Mouse (Mus musculus) CH12F3 (cell line): Measurements from ENCODE around the gene Bnc2.

Experiments
- in situ Hi-C: fragments of 300-500 bp; cut with MboI; formaldehyde crosslinking; loops from 2 replicates; pipeline ENCODE4 v1.14.3; 2020; ENCODE audit warnings: low sequenced_read_pairs

The Bnc2 gene

DNA sequence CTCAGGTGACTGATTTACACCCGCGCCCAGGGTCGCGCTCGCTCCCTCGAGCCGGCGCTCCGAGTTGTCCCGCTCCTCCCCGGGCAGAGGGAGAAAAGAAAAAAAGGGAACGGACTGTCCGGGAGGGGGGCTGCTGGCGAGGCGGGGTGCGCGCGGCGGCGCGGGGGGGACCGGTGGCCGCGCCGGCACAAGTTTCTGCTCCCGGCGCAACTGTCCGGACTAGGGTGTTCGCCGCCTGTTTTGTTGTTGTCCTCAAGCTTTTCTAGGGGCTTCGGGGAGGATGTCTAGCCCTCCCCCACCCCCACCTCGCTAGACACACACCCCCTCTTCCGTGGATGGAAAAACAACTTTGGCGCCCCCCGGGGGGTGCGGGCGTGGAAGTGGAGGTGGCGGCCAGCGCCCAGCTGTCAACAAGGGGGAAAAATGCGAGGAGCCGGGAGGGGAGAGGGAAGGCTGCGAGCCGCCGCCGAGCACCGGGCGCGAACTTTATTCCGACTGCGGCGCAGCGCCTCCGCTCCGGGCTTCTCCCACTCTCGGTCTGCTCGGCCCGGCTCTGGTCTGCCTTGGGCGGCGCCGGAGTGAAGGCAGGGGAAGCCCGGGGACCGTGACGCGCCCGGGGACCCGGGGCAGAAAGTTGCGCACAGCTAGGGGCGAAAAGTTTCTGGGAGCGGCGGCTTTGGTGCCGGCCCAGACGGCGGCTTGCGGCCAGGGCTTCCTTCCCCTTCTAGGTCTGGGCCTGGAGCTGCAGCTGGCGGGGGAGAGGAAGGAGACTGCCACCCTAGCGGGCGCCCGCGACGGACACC lies at the start of gene Bnc2:
Bnc2 (minus strand) TSS at position 105 of the 803 bp plus-strand sequence.
- in situ Hi-C loops = no loop called here

DNA sequence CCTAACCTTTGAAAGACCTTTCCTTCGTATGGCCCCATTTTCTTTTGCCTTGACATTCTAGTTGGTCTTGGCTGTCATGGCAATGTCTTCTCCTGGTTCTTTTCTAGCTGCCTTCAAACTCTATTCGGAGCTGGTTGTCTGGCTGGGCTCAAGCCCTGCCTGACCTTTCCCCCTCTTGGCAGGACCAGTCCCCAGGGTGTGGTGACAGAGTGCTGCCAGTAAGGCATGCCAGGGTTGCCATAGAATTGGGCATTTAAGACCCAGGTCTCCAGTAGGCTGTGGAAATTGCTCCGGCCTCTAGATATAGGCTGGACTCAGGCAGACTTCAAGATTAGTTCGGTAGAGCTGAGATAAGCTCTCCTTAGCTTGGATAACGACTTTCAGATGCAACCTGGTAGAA lies 32.9 kb upstream of the Bnc2 start:
- in situ Hi-C loops = no loop called here

DNA sequence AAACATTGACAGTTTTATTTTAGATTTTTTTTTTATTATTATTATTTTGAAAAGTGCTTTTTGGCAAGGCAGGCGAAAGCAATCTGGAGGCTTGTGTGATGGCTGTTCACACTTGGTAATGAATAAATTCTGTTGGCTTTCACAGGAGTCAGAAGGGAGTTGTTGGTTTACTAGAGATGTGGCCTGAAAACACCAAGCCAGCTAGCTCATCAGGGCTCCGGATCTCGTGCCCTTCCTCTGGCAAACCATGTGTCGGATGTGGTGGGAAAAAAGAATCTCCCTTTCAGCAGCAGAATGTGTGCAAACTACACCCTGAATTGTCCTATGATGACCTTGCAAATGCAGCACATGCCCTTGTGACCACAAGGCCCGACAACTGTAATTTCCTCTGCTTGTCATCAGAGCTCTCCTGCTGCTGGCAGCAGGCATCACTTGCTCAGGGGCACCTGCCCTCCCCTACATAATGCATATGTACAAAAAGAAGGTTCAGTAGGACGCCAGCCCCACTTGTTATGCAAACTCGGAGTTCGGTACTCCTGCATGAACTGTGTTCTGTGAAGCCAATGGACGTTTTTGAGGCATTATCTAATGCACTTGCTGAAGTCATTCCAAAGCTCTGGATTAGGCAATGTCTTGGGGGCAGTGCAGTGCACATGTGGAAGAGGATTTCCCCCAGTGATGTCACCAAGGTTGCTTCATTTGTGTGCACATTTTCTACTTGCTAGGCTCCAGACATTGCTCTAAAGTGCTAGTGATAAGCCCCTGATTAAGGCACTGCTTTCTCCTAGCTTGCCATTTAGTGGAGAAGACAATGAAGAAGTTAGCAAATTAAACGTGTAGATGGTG lies 10.7 kb upstream of the Bnc2 start:
- in situ Hi-C loops = no loop called here

DNA sequence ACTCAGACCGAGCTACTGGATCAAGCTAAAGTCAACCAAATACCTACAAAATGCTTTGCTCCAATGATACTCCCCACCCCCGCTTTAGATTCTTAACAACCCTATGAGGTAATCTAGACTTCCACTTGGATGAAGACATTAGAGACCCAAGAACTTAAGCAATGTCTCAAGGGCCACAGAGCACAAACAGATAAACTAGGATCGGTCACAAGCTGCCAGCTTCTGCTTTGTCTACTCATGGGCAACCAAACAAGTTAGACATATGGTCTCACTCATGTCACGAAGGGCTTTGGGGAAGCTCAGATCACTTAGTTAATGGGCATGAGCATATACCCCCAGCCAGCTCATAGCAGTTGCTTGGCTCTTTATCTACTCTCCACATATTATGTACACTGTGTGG lies 9.9 kb upstream of the Bnc2 start:
- in situ Hi-C loops = no loop called here

DNA sequence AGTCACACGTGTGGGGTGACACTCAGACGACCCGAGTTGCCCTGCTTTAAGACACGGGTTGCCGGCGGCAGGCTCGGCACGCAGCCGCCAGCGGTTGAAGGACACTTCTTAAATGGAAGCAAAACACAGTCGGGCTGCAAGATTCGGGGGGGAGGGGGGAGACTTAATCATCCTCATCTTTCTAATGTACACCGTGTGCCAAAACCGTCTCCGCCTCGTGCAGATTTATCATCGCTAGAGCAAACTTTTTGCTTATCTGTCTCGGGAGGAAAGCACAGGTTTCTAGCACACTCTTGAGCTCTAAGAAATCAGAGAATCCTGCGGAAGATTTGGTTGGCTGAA lies 870 bp upstream of the Bnc2 start:
- in situ Hi-C loops = no loop called here

DNA sequence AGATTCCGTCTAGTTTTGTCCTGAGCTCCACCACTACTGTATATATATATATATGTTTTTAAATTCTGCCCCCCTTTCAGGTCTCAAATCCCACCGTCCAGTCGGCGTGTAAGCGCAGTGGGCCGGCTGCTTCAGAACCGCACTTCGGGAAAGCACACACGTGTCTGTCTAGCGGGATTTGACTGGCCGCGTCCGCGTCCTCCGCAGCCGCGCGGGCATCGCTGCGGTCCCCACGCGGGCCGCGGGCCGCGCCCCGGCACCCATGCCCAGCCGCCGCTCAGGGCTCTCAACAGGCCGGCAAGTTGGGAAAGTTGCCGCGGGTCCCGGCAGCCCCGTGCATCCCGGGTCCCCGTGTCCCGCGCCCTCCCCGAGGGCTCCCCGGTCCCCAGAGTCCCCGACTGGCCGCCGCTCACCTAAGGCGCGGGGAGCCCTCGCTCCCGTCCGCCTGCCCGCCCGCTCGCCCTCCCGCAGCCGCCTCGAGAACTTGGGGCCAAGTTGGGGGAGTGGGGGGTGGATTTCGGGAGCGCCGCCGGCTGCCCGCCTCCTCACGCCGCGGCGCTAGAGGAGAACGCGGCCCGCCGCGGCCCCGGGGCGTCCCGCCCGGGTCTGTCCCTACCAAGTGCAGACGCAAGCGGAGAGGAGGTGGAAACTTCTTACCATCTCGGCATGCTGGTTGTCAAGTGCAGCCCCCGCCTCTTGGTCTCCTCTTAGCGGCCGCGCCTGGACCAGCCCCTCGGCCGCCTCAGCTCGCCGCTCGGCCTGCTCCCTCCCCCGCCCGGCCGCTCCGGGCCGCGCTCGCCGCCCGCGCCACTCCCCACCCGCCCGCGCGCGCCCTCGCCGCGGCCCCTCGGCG lies 531 bp downstream of the Bnc2 start:
- in situ Hi-C loops = no loop called here

DNA sequence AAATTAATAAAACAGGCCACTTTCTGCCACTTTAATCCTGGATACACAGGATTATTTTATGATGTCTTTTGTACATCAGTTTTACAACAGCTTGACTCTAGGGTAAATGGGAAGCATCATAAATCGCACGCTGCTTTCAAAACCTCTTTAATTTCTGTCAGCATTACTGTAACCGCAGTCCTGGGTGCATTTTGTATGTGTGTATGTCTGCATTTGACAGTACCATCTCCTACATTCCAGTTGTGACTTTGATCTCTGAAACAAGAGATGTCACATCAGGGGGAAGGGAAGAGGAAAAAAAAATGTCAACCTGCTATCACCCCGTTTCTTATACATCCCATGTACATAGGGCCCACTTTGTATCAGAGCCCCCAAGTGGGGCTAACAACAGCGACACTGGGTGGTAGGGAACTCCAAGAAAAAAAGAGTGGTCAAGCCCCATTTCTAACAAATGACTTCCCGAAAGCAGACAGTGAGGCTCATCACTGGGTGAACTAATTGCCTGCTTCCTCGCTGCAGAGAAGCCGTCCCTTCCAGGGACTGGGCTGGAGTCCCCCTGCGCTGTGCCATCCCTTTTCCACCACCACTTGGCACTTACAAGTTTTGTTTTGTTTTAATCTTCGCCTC lies 1.3 kb downstream of the Bnc2 start:
- in situ Hi-C loops = no loop called here

DNA sequence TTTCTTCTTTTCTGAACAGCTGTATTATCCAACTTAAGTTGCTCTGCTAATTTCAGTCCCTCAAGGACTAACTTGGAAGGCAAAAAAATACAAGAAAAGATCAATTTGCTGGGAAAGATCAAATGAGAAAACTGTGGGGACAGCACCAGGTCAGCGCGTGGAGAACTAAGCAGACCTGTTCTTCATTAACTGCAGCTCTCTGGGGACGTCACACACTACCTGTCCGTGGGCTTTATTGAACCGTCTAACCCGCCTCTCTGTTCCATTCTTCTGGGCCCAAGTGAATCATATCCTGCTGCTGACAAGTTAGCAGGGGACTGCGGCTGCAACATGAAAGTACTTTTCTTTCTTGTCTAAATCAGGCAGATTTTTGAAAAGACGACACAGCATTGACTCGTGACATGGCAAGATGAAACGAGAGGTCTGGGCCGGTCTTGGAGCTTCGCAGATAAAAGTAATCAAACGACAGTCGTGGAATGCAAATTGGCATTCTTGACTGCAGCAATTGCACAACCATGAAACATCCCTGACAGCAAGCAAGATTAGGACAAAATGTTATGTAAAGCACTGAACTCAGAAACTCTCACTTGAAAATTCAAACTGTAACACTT lies 2.8 kb downstream of the Bnc2 start:
- in situ Hi-C loops = no loop called here

DNA sequence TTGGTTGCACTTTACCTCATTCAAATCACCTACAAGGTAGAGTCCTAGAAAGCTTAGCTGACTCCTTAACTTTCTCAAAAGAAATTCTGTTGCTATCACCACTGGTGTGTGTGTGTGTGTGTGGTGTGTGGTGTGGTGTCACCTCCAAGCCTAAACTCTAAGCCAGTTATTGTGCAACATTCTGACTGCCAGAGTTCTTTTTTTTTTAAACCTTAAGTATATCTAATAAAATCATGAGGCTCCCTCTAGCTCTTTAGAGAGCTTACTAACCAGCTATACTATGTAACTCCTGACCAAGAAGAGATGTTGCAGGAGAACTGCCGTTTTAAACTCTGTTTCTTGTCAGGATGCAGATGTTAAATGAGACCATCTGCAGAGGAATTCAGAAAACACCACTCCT lies 4.1 kb downstream of the Bnc2 start:
- in situ Hi-C loops = no loop called here

DNA sequence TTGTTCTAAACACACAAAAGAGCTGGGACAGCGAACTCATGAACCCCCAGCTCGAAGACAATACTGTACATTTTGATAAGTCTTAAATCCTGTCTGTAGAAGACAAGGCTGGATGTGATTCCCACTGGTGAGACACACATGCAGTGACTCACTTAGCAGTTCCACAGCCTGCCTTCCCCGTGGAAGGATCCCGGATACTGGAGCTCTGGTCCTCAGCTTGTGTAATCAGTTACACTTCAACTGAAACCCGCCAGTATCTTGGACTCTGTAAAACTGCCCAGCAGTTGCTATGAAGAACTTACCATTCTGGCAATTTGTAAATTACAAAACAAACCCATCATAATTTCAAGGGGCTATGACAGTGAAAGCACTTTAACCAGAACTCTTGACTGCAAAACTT lies 5.4 kb downstream of the Bnc2 start:
- in situ Hi-C loops = no loop called here

DNA sequence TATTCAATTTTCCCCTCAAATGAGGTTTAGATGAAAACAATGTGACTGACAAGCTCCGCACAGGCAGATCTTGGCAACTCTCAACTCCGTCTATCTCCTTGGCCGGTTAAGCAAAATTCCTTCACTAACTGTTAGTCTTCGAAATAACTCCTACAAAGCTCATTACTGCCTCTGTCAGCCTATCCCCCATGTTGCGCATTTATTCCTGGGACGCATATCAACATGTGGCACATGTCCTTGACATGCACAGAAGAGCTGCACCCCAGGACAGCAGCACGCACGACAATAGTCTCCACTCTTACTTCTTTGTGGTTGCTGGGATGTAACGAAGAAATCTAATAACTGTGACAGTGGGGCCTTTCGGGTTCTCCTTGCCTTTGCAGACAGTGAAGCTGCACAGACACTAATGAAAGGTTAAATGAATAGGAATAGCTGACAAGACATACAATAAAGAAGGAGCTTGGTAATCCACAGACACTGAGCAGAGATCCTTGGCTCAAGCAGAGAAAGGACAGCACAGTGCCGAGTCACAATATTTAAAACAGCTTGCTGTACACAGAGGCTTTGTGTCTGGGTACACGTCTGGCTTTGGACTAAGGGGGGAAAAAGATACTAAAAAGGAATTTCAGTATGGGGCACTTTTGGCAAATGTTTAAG lies 6.0 kb downstream of the Bnc2 start:
- in situ Hi-C loops = no loop called here

DNA sequence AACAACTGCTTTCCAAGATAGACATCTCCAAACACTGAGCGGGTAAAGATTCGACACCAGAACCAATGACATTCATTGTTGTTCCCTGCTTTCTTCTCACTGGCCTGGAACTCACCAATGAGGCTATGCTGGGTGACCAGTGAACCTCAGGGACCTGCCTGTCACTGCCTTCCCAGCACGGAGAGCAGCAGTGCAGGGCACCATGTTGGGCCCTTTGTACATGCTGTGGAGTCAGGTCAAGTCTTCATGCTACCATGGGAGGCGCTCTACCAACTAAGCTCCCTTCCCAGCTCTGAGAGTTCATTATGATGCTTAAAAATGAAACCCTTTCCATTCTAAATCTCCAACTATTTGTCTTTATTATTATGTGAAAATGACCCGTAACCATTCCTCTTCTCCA lies 6.8 kb downstream of the Bnc2 start:
- in situ Hi-C loops = no loop called here

DNA sequence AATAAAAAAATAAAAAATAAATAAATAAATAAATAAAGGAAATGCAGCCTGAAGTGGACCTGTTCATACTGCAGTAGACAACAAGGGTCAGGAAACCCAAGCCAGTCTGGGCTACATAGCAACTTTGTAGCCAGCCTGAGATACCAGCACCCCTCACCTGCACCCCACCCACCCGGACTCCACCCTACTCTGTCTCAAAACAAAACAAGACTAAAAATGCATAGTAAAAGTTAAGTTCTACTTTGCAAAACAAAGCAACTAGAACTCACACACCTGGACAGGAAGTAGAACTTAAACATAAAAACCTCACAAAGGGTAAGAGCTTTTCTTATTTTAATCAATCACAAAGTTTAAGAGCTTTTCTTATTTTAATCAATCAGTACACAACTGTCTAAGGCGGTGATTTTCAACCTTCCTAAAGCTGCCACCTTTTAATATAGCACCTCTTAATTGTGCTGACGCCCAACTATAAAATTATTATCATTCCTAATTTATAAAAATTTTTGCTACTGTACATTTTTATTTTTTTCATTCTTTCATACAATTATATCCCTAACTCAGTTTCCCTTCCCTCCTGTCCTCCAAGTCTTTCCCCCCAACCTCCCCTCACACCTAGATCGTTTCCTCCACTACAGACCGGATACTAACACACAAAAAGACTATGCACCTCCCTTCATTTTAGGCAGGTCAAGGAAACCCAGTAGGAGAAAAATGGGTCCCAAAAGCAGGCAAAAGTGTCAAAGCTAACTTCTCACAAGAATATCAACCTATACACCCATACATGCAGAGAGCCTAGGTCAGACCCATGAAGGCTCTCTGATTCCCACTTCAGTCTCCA lies 12.6 kb downstream of the Bnc2 start:
- in situ Hi-C loops = no loop called here

DNA sequence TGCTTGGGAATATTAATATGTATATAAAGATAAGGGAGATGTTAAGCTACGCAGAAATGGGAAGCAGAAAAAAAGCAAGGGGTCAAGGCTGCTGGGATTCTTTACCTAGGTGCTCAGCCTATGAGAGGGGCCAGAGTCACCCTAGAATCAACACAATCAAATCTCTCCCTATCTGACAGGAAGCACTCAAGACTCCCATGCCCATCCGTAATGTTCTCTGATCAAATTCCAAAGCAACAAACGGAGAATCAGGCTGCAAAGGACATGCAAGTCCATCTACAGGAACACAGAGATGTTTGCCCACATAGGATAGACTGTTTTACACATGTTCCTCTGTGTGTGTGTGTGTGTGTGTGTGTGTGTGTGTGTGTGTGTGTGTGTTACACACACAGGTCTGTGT lies 13.7 kb downstream of the Bnc2 start:
- in situ Hi-C loops = no loop called here

DNA sequence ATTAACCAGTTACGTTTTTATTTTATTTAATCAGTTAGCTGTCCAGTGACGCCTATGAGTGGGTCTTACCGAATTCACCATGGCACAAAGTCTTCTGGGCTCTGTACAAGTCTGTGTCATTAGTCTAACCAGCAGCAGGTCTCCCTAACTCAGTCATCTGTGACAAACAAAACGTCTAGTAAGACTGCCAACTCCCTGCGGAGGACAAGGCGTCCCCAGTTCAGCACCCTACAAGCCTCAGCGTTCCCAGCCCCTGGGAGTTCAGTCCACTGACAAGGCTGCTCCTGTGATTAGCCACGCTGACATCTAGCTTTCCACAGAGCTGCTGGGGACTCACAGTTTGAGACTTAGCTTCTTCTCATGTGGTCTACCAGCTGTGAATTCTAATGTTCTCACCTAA lies 23.3 kb downstream of the Bnc2 start:
- in situ Hi-C loops = no loop called here

DNA sequence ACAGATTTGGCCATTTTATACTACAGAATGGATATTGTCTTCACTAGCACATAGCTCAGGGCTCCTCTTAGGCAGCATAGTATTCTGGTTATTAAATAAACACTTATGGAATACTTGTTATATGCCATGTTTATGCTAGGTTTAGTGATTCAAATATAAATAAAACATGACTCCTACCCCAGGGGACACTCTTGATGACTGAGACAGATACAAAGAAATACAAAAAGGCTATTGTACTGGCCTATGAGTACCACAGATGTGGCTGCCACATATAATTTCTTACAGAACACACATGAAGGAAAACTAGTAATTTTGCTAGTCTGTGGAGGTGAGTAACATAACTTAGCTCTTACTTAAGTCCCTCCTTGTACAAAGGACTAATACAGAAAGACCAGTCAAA lies 28.5 kb downstream of the Bnc2 start:
- in situ Hi-C loops = no loop called here

DNA sequence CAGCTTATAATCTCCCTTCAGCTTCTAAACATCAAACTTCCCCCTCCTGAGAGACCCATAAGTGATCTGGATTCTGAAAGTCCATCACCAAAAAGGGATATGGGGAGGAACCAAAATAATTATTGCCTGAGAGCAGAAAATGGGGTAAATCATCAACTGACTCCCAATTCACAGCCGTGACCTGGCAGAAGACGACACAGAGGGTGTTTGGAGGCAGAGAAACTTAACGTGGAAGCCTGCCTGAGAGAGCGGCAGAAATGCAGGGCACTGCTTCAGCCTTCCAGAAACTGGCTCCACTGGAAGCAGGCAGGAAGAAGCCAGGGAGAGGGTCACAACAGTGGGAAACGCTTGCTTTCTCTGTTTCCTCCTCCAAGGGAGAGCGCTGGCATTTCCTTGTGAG lies 35.9 kb downstream of the Bnc2 start:
- in situ Hi-C loops = no loop called here

DNA sequence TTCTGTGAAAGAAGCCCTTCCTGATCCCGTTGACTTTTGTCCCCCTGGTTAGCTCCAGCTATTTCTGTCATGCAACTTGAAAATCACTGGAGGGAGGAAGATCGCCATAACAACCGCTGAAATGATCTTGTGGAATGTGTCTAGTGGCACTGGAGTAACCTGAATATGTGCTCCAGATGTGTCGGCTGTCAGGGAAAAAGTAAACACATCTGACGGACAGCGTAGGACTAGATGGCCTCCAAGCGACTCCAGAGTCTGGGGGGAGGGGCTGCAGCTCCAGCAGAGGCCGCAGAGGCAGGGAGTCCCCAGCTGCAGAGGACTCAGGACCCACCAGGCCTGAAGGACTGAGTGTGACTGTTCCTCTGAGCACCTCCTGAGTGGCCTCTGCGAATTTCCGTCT lies 37.4 kb downstream of the Bnc2 start:
- in situ Hi-C loops = no loop called here

DNA sequence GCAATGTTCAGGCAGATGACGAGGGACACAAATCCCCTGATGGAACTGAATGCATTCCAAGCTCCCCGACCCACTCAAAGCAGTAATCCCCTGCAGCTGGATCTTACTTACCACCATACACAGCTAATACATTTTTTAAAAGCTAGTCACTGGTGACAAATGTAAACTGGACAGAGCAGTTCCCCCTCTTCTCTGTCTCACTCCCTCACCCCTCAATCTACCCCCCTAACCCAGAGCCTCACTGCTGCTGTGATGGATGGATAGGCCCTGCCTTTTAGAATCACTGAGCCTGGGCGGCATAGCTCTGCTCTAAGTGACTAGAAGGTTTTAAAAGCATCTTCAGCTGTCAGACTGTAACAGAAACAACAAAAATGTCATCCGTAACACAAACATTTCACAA lies 40.3 kb downstream of the Bnc2 start:
- in situ Hi-C loops = no loop called here
